Mouse (Mus musculus) ovary, adult 18-20 months (tissue): ENCODE data around the gene Slc27a3.
"Not testable (repeated sequence)": the region's sequence is repeated elsewhere in the genome, so short reads cannot be mapped to it uniquely, and the experiment has no call there.

Experiments
- DNase-seq: peaks from one replicate; pipeline ENCODE4 v3.0.0; 2022; ENCODE audit warnings: low spot score, mixed read lengths

The Slc27a3 gene

DNA sequence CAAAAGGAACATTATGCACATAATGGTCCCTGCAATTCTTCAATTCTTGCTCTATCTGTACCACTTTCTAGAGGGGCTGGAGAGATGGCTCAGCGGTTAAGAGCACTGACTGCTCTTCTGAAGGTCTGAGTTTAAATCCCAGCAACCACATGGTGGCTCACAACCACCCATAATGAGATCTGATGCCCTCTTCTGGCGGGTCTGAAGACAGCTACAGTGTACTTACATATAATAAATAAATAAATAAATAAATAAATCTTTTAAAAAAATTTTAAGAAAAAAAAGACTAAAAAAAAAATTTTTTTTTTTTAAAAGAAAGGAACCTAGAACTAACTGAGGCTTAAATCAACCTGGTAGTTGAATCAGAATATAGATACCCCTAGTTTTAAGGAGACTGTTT is 46.9 kb downstream of the Slc27a3 start:
- not testable (repeated sequence) for DNase-seq

DNA sequence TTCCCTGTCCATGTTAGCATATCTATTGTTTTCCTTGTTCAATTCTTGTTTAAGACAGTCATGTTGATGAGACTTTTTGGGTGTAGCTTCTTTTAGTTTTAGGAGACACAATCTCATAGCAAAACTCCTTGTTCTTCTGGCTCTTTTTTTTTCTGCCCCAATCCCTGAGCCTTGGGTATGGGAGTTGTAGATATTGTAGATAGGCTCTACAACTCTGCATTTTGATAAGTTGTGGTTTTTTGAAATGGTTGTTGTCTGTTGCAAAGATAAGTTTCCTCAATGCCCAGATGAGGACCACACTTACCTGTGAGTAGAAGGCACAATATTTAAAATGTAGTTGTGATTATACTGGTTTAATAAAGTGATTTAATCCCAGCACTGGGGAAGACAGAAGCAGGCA is 49.6 kb downstream of the Slc27a3 start:
- no peak for DNase-seq

DNA sequence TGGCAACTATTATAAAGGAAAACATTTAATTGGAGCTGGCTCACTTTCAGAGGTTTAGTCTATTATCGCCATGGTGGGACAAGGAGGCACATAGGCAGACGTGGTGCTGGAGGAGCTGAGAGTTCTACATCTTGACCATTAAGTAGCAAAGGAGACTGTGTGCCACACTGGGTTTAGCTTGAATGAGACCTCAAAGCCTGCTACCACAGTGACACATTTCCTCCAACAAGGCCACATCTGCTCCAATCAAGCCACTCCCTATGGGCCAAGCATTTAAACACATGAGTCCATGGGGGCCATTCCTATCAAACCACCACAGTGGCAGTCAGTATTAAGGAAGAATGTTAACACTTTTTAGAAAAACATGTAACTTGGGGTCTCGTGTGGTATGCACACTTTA is 51.5 kb downstream of the Slc27a3 start:
- no peak for DNase-seq

DNA sequence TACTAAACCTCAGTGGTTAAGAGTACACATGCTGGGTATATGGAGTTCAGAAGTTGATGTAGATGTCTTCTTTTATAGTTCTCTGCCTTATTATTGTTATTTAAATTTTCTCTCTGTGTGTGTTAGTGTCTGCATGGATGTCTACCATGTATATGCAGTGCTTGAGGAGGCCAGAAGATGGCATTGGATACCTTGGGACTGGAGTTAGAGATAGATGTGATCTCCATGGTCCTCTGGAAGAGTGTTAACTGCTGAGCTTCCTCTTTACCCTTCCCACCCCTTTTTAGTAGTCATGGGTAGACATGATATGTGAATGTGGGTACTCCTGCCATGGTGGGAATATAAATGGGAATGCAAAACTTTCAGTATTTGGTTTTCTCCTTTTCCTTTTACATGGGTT is 54.2 kb downstream of the Slc27a3 start:
- no peak for DNase-seq
